Mouse (Mus musculus) left cerebral cortex, adult 2 months (tissue): ENCODE measurements at regions not wholly inside any gene's neighbourhood (a gene's known extent, or its start where the extent isn't known, plus 50 kb on each side); places are given as distances from the start of the nearest gene placed in this dataset.
A peak's percentile ranks its signal among the peaks of the same experiment; 100 is the strongest.

Experiments
- DNase-seq, 2 experiments: peaks; one replicate each; pipeline ENCODE4 v3.0.0; 2021 to 2022; ENCODE audit warnings: low spot score in 2 of 2, mixed read lengths in 1 of 2; ENCODE audit errors: extremely low spot score in 1 of 2
- H3K27ac ChIP-seq: fragments of 200-600 bp; 2 replicates; pipeline ENCODE4 v1.8.1; 2022
- H3K4me3 ChIP-seq: fragments of 200-600 bp; 2 replicates; pipeline ENCODE4 v1.8.1; 2022
- CTCF ChIP-seq: fragments of 200-600 bp; IDR thresholded peaks from 2 replicates; pipeline ENCODE4 v1.8.1; 2022; ENCODE audit warnings: antibody characterized with exemption, mild to moderate bottlenecking, moderate library complexity
- intact Hi-C: fragments of 180-260 bp; cut with DNase I; formaldehyde crosslinking; loops from one replicate; pipeline ENCODE4 v1.15.1; 2025

DNA sequence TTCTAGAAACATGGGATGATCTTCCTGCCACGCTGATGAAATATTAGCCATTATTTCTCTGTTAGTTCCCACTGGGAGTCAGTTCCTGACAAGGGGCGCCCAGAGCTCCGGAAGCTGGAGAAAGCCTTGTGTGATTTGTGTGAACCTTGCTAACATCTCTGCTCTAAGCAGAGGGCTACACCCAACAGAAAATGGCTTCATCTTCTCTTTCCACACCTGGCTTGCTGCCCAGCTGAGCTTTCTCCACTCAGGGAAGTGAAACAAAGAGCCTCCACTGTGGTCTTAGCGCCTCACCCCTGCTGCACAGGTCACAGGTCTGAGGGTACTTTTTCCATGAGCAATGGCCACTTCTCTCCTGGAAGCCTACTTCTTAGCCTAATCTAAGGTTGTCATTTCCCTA, 285.2 kb downstream of the Rps24 start:
- Histone ChIP-seq H3K27ac (peak overlapping the region; percentile 60), H3K4me3 (no peak overlapping the region)
- no peak for DNase-seq
- intact Hi-C loops, result loop anchor here (10.0 kb wide), 3 partner anchors 267 to 883 kb away; no protein-coding TSS in a partner anchor
- TF ChIP-seq CTCF, result no peak

DNA sequence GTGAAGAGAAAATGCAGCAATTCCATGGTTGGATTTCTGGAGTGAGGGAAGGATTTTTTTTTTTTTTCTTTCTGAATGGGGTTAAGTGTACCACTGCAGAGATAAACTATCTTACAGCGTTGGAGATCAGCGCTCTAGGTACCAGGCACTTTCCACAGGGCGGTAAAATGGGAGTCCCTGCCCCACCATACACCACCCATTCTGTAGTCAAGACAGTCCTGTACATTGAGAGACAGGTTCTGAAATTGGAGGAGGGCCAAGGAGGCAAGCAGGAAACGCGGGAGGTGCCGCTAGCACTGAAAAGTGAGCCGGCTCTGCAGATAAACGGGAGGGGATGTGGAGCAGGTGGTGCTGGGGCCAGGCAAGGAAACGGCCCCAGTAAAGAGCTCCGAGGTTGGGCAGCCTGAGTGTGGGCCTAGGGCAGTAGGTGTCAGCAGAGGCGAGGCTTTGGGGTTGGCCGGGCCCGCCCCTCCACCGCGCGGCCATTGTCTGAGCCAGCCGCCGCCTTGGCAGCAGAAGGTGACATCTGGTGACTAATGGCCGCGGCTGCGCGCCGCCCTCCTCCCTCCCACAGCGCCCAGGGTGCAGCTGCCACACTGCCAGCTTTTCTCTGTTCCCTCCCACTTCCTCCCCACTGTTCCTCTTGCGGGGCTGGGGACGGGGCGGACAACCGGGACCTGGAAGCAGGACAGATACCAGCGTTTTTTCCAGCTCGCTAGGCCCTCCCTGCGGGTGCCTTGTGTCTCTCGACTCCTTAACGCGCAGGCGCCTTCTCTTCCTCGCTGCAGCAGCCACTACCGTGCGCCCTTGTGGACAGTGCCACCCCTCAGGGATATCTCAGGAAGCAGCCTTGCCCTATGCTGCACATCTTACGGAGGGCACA, 292.1 kb downstream of the Rps24 start:
- intact Hi-C loops, result loop anchor here (2.0 to 10.0 kb wide), 7 partner anchors 44 to 876 kb away; partner anchors contain the start of gene Zmiz1
- Histone ChIP-seq H3K27ac (peak overlapping the region; percentile 96), H3K4me3 (peak overlapping the region; percentile 32)
- peak; percentile 37 for TF ChIP-seq CTCF
- DNase-seq, result peak; percentile 89 to 91

DNA sequence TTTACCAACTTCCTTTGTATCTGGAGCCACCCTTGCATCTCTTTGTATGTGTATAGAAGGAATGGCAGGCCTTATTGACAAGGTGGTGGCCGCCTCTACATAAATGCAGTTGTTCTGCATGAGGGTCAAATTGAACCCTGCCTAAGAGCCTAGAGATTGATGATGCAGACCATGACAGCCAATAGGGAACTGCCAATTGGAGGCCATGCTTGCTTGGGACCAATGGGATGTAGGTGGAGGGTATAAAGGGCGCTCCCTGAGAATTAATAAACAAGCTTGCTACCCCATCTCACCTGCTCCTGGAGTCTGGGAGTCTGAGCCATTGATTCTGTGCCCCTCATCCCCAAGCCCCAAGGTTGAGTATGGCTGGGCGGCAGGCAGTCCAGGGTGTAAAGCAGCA, 294.7 kb downstream of the Rps24 start:
- no peak for TF ChIP-seq CTCF
- no peak overlapping the region for H3K27ac ChIP-seq
- DNase-seq, result no peak
- no peak overlapping the region for H3K4me3 ChIP-seq
- intact Hi-C loops, result loop anchor here (10.0 kb wide), 1 partner anchor 113 kb away; no protein-coding TSS in a partner anchor

DNA sequence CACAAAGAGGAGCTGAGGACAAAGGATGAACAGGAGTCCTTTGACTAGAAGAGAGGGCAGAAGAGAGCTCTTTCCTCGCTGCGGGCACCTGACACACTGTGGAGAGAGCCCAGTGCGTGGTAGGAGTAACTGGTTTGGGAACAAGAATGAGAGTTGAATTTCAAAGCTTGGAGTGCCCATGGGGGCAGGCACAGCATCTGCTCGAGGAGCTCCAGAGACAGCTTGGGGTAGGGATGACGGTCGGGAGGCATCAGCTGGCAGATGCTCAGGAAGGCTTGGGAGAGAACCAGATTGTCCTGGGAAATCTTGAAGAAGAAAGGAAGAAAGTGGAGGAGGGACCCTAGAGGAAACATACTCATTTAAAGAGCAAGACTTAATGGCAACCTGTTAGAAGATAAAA, 297.0 kb downstream of the Rps24 start:
- Histone ChIP-seq H3K27ac (peak overlapping the region; percentile 44; the same call in 1 of the 2 replicates), H3K4me3 (no peak overlapping the region)
- DNase-seq, result peak; percentile 43 to 49
- no peak for TF ChIP-seq CTCF
- intact Hi-C loops, result loop anchor here (2.0 to 10.0 kb wide), 2 partner anchors 43 to 111 kb away; no protein-coding TSS in a partner anchor

DNA sequence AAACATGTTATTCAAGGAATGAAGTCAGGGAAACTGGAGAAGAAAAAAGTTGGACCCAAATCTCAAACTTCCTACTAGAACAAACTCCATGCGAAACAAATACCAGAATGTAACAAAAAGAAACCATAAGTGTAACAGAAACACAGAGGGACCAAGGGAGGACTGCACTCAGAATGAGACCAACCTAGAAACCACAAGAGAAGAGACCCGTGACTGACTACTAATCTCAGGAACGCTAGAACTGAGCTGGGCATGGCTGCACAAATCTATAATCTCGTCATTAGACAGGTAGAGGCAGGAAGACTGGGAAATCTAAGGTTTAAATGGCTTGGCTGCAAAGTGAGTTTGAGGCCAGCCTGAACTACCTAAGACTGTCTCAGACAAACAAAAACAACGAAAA, 298.5 kb downstream of the Rps24 start:
- no peak for TF ChIP-seq CTCF

DNA sequence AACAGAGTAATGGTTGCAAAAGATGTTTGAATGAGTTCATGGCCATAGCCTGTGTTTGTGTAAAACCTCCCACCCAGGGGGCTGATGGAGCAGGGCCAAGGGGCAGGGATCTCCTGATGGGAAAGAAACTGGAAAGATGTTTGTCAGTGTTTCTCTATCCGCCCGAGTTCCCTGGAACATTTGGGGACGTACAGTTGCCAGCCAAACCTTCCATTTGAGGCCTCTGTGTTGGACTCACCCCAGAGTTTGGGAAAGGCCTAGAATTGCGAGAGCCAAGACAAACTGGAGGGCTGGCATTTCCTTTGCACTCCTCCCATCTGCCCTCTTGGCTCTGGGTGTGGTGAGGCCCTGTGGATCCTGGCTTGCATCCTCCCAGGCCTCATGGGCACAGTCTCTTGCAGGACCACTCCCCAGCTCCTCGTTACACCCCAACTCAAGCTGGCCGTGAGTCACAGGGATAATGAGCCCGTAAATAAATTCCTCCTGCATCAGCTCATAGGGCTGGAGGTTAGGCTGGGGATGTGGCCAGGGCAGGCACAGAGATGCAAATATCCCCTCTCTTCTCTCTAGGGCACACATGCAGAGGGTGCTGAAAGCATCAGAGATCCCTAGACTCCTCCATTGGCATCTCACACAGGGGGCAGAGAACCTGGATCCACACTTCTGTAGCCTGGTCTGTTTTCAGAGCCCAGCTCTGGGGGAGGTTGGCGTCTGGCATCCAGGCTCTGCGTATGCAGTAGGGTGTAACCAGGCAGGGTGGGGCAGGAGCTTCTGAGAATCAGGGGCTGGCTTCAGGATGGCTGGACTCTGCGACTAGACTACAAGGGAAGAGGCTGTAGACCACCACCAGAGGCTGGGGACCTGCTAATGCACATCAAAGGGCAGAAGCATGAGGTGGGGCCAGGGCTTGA, 306.7 kb downstream of the Rps24 start:
- DNase-seq, result no peak
- intact Hi-C loops, result no loop called here
- no peak for TF ChIP-seq CTCF
- Histone ChIP-seq H3K4me3 (no peak overlapping the region), H3K27ac (no peak overlapping the region; the same call in 1 of the 2 replicates)

More for the DNA sequence above, 298.5 kb downstream of the Rps24 start:
- no peak overlapping the region for H3K4me3 ChIP-seq
- intact Hi-C loops, result loop anchor here (2.0 to 10.0 kb wide), 2 partner anchors 41 to 109 kb away; no protein-coding TSS in a partner anchor
- no peak overlapping the region for H3K27ac ChIP-seq
- no peak for DNase-seq

DNA sequence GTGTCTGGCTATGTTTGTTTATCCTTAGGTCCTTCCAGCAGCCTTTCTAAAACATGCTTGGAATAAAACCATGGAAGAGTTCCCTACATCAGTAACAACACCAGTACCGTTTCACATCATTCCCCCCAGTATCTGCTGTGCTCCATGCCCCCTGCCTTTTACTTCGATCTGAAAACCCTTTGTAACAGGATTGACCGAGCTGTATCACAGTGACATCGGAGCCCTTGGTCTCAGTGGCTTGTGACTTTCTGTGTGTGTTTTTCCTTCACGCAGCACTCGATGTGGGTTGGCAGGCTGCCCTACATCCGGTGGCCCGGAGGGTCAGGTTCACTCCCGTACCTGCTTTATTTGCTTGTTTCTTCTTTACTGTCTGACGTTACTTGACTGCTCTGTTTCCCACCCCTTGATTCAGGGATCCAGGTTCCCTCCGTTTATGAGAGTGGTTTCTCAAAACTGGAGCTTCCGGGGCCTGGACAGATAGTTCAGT, 307.5 kb downstream of the Rps24 start:
- Histone ChIP-seq H3K4me3 (no peak overlapping the region), H3K27ac (no peak overlapping the region)
- no peak for DNase-seq
- TF ChIP-seq CTCF, result no peak
- intact Hi-C loops, result no loop called here

DNA sequence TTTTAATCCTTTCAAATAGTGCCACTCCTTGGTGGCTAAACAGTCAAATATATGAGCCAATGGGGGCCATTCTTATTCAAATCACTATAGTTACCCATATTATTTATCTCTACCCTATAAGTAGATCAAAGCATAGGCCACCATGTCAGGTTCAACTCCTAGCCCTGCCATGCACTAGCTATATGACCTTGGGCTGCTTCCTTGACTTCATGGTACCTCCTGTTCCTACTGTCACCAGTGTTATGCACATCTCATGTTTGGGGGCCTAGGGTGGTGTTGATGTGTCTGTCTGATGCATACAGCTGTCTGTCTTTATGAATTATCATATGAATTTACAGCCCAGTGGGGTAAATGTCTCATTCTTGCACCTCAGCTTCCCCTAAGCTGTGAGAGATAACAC, 310.6 kb downstream of the Rps24 start:
- intact Hi-C loops, result no loop called here
- TF ChIP-seq CTCF, result no peak
- H3K27ac ChIP-seq, result no peak overlapping the region
- no peak overlapping the region for H3K4me3 ChIP-seq
- no peak for DNase-seq

DNA sequence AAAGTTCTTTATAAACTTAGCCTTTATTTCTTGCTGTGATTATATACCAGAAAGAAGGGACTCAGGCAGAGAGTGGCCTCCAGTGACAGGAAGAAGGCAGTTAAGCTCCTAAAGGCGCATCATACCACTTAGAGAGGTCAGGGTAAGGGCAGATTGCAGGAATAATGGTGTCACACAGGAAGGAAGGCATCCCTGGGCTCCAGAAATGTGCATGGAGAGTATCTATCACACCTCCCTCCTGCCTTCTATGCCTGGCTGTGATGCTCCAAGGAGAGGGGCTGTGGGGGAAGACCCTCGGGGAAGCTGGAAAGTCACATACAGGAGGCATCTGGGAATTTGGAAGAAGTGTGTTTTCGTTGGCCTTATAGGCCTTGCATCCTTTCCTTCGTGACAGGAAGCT, 311.1 kb downstream of the Rps24 start:
- no peak for TF ChIP-seq CTCF
- Histone ChIP-seq H3K4me3 (no peak overlapping the region), H3K27ac (no peak overlapping the region)
- intact Hi-C loops, result no loop called here
- no peak for DNase-seq

DNA sequence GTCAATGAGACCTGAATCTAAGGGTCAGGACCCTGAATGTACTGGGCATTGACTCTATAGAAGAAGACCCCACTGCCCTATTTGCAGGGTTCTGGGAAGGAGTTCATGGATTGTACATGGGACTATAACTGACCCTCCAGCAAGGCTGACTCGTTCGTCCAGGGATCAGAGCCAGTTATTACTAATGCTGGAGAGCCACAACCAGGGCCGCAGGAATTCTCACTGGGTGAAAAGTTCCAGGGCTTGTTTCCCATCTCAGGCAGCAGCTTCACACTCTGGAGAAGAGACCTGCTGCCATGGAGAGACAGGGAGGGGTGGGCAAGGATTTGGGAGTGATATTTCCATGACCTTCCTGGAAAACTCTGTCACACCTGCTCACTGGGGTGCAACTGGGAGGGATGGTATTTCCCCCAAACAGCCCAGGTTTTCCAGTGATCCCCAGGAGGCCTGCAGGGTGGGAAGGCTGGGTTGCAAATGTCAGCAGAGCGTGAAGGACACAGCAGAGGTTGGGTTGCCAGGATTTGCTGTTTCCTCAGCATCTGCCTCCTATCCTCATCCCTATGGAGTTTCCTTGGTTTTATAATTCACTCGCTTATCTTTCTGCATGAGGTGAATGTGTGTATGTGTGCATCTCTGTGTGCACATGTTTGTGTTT, 316.2 kb downstream of the Rps24 start:
- Histone ChIP-seq H3K4me3 (no peak overlapping the region), H3K27ac (no peak overlapping the region)
- DNase-seq, result no peak
- TF ChIP-seq CTCF, result no peak
- intact Hi-C loops, result no loop called here

DNA sequence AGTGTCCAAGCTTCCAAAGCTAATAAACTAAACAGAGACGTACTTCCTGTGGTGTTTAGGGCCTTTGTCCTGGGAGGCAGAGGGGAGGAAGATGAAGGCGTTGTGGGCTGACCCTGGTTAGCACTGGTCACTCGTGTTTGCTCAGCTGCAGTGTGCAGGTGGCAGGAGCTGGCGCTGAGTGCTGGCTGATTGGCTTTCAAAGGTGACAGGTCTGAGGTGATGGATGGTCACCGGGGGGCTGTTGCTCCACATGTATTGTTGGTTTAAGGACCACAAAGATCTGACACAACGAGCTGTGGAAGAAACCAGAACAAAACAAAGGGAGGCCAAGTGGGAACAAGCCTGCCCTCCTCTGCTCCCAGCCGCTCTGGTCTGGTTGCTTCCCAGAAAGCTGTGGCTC, 320.1 kb downstream of the Rps24 start:
- Histone ChIP-seq H3K27ac (no peak overlapping the region), H3K4me3 (no peak overlapping the region)
- DNase-seq, result no peak
- intact Hi-C loops, result no loop called here
- no peak for TF ChIP-seq CTCF
